Mouse (Mus musculus) heart, postnatal 0 days (tissue): ENCODE results near the gene Sds.

ENCODE experiments used
- CTCF ChIP-seq: IDR thresholded peaks from 2 replicates; pipeline ENCODE4 v1.5.1; 2016; ENCODE audit warnings: antibody characterized with exemption, control low read depth, low read depth
- EP300 ChIP-seq: IDR thresholded peaks from 2 replicates; pipeline ENCODE4 v1.6.1; 2016; ENCODE audit warnings: antibody characterized with exemption, low read depth

DNA sequence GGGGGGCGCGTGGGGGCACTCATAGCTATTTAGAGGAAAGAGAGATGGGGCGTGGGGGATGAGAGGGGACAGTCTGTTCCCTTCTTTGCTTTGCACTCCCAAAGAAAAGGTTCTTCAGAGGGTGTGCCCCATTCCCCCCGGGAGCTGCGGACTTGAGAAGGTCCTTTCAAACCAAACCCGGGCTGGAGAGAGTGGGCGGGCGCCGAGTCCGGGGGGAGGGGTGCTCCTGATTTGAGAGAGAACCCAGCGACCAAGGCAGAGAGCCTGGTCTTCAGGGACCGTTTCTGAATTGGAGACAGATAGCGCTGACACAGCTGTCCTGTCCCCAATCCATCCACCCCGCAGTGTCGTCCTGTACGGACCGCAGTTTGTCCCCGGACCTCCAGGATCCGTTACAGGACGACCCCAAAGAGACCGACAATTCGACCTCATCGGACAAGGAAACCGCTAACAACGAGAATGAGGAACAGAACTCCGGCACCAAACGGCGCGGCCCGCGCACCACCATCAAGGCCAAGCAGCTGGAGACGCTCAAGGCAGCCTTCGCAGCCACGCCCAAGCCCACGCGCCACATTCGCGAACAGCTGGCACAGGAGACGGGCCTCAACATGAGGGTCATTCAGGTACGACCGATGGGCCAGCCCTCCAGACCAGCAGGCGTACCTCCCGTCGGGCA, 41.2 kb upstream of the Sds start:
- TF ChIP-seq CTCF: no peak
- TF ChIP-seq EP300: no peak
